Comparison of ENCODE assay signal across 20 mouse cellular contexts in the genomic region with DNA sequence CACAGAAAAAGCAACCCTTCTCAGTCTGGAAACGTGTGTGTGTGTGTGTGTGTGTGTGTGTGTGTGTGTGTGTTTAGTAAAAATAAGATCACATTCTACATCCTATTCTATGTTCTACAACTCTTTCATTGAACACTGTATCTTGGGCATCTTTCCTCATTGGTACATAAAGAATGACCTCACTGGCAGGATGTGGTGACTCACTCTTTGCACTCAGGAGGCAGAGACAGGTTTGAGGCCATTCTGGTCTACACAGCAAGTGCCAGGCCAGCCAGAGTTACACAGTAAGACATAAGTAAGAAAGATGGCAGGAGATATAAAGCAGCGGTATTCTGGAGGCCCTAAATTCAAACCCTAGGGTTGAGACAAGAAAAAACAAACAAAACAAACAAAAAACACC. TPM values are rescaled to one million over a fixed set of nuclear protein-coding genes. Genes with fewer than 3 reads are reported as not detected.
DNase-seq lines count a peak whose midpoint lies in the region; ATAC-seq lines count a peak whose summit lies in the region.
"Had no signal": no experiment of that assay in that cellular context is flagged by ENCODE, and none has a peak within 500 bp of the region (broad histone marks: within the 10 kb centered on the region; RNA-seq: fewer than 3 reads in every experiment).

No protein-coding gene starts in this region.

- peak overlapping the region; percentile 30; the same call in 1 of the 2 replicates for H3K4me2 ChIP-seq in liver, embryonic 16.5 days (ENCODE audit: low read depth, low read length)
- no peak overlapping the region for H3K4me2 ChIP-seq in midbrain, embryonic 14.5 days (ENCODE audit: low read length)
- H3K4me2 ChIP-seq: embryonic facial prominence, embryonic 15.5 days; forebrain, embryonic 15.5 days; heart, embryonic 12.5 days; hindbrain, embryonic 15.5 days had no signal

- H3K36me3 ChIP-seq in liver, embryonic 16.5 days (ENCODE audit: control insufficient read depth, insufficient read depth) = no peaks in the 10 kb centered on the region
- H3K36me3 ChIP-seq in midbrain, embryonic 14.5 days (ENCODE audit: control insufficient read depth, insufficient read depth, low read length) = no peaks in the 10 kb centered on the region
- H3K36me3 ChIP-seq: embryonic facial prominence, embryonic 15.5 days; forebrain, embryonic 15.5 days; G1E; heart, embryonic 12.5 days; hindbrain, embryonic 15.5 days had no signal

- H3K27ac ChIP-seq in liver, embryonic 16.5 days (ENCODE audit: low read length) = peak overlapping the region; percentile 85
- no peak overlapping the region for H3K27ac ChIP-seq in midbrain, embryonic 14.5 days (replicated peaks; ENCODE audit: low read depth, low read length)
- H3K27ac ChIP-seq: embryonic facial prominence, embryonic 15.5 days; forebrain, embryonic 15.5 days; heart, adult 2 months; hindbrain, embryonic 15.5 days had no signal

- H3K27me3 ChIP-seq in liver, embryonic 16.5 days (ENCODE audit: control insufficient read depth, insufficient read depth, low read depth, low read length) = no peaks in the 10 kb centered on the region
- H3K27me3 ChIP-seq in midbrain, embryonic 14.5 days (ENCODE audit: control insufficient read depth, insufficient read depth, low read length) = no peaks in the 10 kb centered on the region
- H3K27me3 ChIP-seq: embryonic facial prominence, embryonic 15.5 days; forebrain, embryonic 15.5 days; heart, embryonic 12.5 days; hindbrain, embryonic 15.5 days had no signal

- H3K4me3 ChIP-seq in liver, embryonic 16.5 days (ENCODE audit: low read depth, low read length) = no peak overlapping the region
- H3K4me3 ChIP-seq in midbrain, embryonic 14.5 days (replicated peaks; ENCODE audit: low read depth, low read length) = no peak overlapping the region
- H3K4me3 ChIP-seq: embryonic facial prominence, embryonic 15.5 days; forebrain, embryonic 15.5 days; heart, adult 2 months; heart, embryonic 12.5 days; hindbrain, embryonic 15.5 days had no signal

- peaks cover 22% of the 10 kb centered on the region for H3K4me1 ChIP-seq in liver, embryonic 16.5 days (ENCODE audit: control insufficient read depth, low read depth, low read length)
- no peaks in the 10 kb centered on the region for H3K4me1 ChIP-seq in midbrain, embryonic 14.5 days (ENCODE audit: control insufficient read depth, insufficient read depth, low read length)
- H3K4me1 ChIP-seq: embryonic facial prominence, embryonic 15.5 days; forebrain, embryonic 15.5 days; heart, embryonic 12.5 days; hindbrain, embryonic 15.5 days had no signal

- 57% methylated on average over 2 of the region's 2 CpGs for WGBS in liver, embryonic 16.5 days (ENCODE audit: insufficient replicate concordance)
- 70% methylated on average over 2 of the region's 2 CpGs for WGBS in midbrain, embryonic 14.5 days

- peak; percentile 73 for DNase-seq in 416B (ENCODE audit: low read depth)
- DNase-seq in CD4-positive, CD25-positive, alpha-beta regulatory T cell, adult 2 months (ENCODE audit: low read depth, low spot score) = peak; percentile 18
- no peak for DNase-seq in left cerebral cortex, adult 11 months (ENCODE audit: low spot score)
- DNase-seq in midbrain, embryonic 14.5 days = no peak
- DNase-seq in embryo, embryonic 11 days = no peak
- DNase-seq: adrenal gland, adult 2 months; adrenal gland, postnatal 36 days; cerebellum, adult 2 months; cerebellum, postnatal 10 days; gastrocnemius, postnatal 14 days; heart, adult 2 months; heart, postnatal 36 days had no signal

- ATAC-seq in activated CD4-positive, CD25-positive, alpha-beta regulatory T cell, adult 4 months = peak; percentile 66
- ATAC-seq in liver, embryonic 16.5 days (ENCODE audit: low read depth) = peak; percentile 22; the same call in 1 of the 2 replicates
- no peak for ATAC-seq in midbrain, embryonic 14.5 days (ENCODE audit: low FRiP score, low TSS enrichment)
- ATAC-seq: forebrain, embryonic 15.5 days; intestine, embryonic 16.5 days had no signal

- no peaks in the 10 kb centered on the region for H3K9me3 ChIP-seq in liver, embryonic 16.5 days (replicated peaks; ENCODE audit: control insufficient read depth, low read length)
- H3K9me3 ChIP-seq in midbrain, embryonic 14.5 days (ENCODE audit: control insufficient read depth, low read length) = no peaks in the 10 kb centered on the region
- H3K9me3 ChIP-seq: embryonic facial prominence, embryonic 15.5 days; forebrain, embryonic 15.5 days; heart, embryonic 12.5 days; hindbrain, embryonic 15.5 days had no signal

- H3K9ac ChIP-seq in liver, embryonic 16.5 days (ENCODE audit: low read depth, low read length) = peak overlapping the region; percentile 36; the same call in 1 of the 2 replicates
- H3K9ac ChIP-seq in midbrain, embryonic 14.5 days (replicated peaks; ENCODE audit: low read length) = no peak overlapping the region
- H3K9ac ChIP-seq: embryonic facial prominence, embryonic 15.5 days; forebrain, embryonic 15.5 days; heart, embryonic 12.5 days; hindbrain, embryonic 15.5 days had no signal

RNA-seq across cellular contexts. Expression of gene Gapvd1, which starts 7.8 kb away (rescaled TPM):
- polyA plus RNA-seq in activated CD4-positive, CD25-positive, alpha-beta regulatory T cell, adult 4 months (2017; shearing (Covaris generic)) = 10 to 100 TPM; 49.3 to 50.9 TPM
- polyA plus RNA-seq in liver, embryonic 16.5 days (2015; fragmentation: Nextera tagmentation; extraction: Ambion mirVana) = 91.2 and 94.6 TPM in 2 replicates
- 91.8 and 132 TPM in 2 replicates for polyA plus RNA-seq in midbrain, embryonic 14.5 days (2014; fragmentation: Nextera tagmentation; extraction: Ambion mirVana)

RNA-seq across cellular contexts. Expression of gene Hspa5, which starts 8.9 kb away (rescaled TPM):
- 100 to 1,000 TPM; 510 to 612 TPM for polyA plus RNA-seq in activated CD4-positive, CD25-positive, alpha-beta regulatory T cell, adult 4 months (2017; shearing (Covaris generic))
- 538 and 557 TPM in 2 replicates for polyA plus RNA-seq in liver, embryonic 16.5 days (2015; fragmentation: Nextera tagmentation; extraction: Ambion mirVana)
- polyA plus RNA-seq in midbrain, embryonic 14.5 days (2014; fragmentation: Nextera tagmentation; extraction: Ambion mirVana) = 299 and 450 TPM in 2 replicates

RNA-seq across cellular contexts. Expression of gene Rabepk, which starts 36.8 kb away (rescaled TPM):
- 10 to 100 TPM; 48.7 to 64.7 TPM for polyA plus RNA-seq in activated CD4-positive, CD25-positive, alpha-beta regulatory T cell, adult 4 months (2017; shearing (Covaris generic))
- 17.3 and 22.5 TPM in 2 replicates for polyA plus RNA-seq in liver, embryonic 16.5 days (2015; fragmentation: Nextera tagmentation; extraction: Ambion mirVana)
- polyA plus RNA-seq in midbrain, embryonic 14.5 days (2014; fragmentation: Nextera tagmentation; extraction: Ambion mirVana) = 20.3 and 25.4 TPM in 2 replicates

Comparison
In these comparisons a context has a peak if more than half of its experiments do, and no peak if none do; other contexts are left out.
1. DNase-seq: peak in 416B (single experiment) and CD4-positive, CD25-positive, alpha-beta regulatory T cell, adult 2 months (single experiment); none in left cerebral cortex, adult 11 months (single experiment), midbrain, embryonic 14.5 days (single experiment) and embryo, embryonic 11 days (single experiment).